Mouse (Mus musculus): ENCODE data around the gene Ralgapa2. TPM values are rescaled to one million over a fixed set of nuclear protein-coding genes. Genes with fewer than 3 reads are reported as not detected.

The Ralgapa2 gene
- total and polyA plus RNA-seq, 3 experiments: 5.6 to 10.3 (median 8.9) TPM

DNA sequence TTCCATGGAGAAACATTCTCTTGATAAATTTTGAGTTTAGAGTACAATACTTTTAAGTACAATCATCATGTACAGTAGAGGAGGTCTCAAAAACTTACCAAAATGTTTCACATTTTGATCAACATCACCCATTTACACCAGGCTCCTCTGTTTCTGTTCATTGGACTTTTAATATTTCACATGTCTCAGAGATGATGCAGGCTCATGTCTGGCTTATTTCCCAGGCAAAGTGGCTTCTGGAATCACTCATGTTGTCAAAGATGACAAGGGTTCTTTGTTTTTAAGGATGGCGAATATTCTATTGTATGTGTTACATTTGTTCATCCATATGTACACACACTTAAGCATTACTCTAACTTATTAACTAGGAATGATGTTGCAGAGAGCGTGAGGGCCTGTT is 152.5 kb downstream of the Ralgapa2 start:
- dilution Hi-C loops (cut with MboI; ENCODE audit: extremely low pct_ligation_motif_present, extremely low pct_unique_long_range_greater_than_20kb, low sequenced_read_pairs) (no loop called here), in situ Hi-C loops (cut with MboI; ENCODE audit: low pct_ligation_motif_present, low pct_unique_long_range_greater_than_20kb, low sequenced_read_pairs) (no loop called here)
- Histone ChIP-seq H3K79me2 (replicated peaks; ENCODE audit: control insufficient read depth, extremely low read depth, insufficient read depth, poor library complexity, severe bottlenecking) (no peaks in the 10 kb centered on the region), H3K4me3 (replicated peaks in 1 of 3; ENCODE audit: low read depth in 2 of 3, low read length in 2 of 3, poor library complexity in 1 of 3) (no peak overlapping the region), H3K27me3 (replicated peaks) (no peaks in the 10 kb centered on the region), H3K9me3 (replicated peaks; ENCODE audit: low read length) (no peaks in the 10 kb centered on the region), H3K27ac (ENCODE audit: insufficient read depth, low read depth) (no peak overlapping the region), H3K4me1 (ENCODE audit: control insufficient read depth in 1 of 2, insufficient read depth in 2 of 2) (no peaks in the 10 kb centered on the region), H3K36me3 (replicated peaks in 1 of 2; ENCODE audit: control insufficient read depth in 1 of 2, insufficient read depth in 1 of 2, low read length in 1 of 2) (peaks cover 0 to 51% of the 10 kb centered on the region in 2 experiments), H3K9ac (ENCODE audit: insufficient read depth, low read depth) (no peak overlapping the region), H3K4me2 (ENCODE audit: insufficient read depth, low read depth, poor library complexity, severe bottlenecking) (no peak overlapping the region)
- no peak for DNase-seq (ENCODE audit: extremely low read depth)
- TF ChIP-seq HCFC1 (IDR thresholded peaks at IDR 0.05; ENCODE audit: low read depth, low read length) (no peak), E2F4 (IDR thresholded peaks at IDR 0.05; ENCODE audit: insufficient replicate concordance, low read depth, low read length) (no peak), ZC3H11A (IDR thresholded peaks at IDR 0.05; ENCODE audit: low read depth, low read length) (no peak), TCF12 (IDR thresholded peaks at IDR 0.05; ENCODE audit: low read depth, low read length) (no peak), NRF1 (IDR thresholded peaks at IDR 0.05; ENCODE audit: low read depth, low read length) (no peak), SIN3A (IDR thresholded peaks at IDR 0.05; ENCODE audit: low read length) (no peak), USF1 (IDR thresholded peaks at IDR 0.05; ENCODE audit: low read depth, low read length) (no peak), BHLHE40 (IDR thresholded peaks at IDR 0.05; ENCODE audit: low read depth, low read length) (no peak), KAT2A (IDR thresholded peaks at IDR 0.05; ENCODE audit: insufficient replicate concordance, low read length) (no peak), IRF4 (IDR thresholded peaks at IDR 0.05; ENCODE audit: low read depth, low read length) (no peak), ZKSCAN1 (IDR thresholded peaks at IDR 0.05; ENCODE audit: borderline replicate concordance, low read depth, low read length) (no peak), MAZ (IDR thresholded peaks at IDR 0.05; ENCODE audit: low read depth, low read length) (no peak), MXI1 (IDR thresholded peaks at IDR 0.05; ENCODE audit: low read depth, low read length) (no peak), EP300 (IDR thresholded peaks at IDR 0.05; ENCODE audit: low read length) (no peak), CHD2 (IDR thresholded peaks at IDR 0.05; ENCODE audit: low read length) (no peak), MAX (IDR thresholded peaks at IDR 0.05; ENCODE audit: low read length) (no peak), ZNF384 (IDR thresholded peaks at IDR 0.05; ENCODE audit: low read depth, low read length) (no peak), ETS1 (conservative IDR thresholded peaks at IDR 0.05; ENCODE audit: low read depth, low read length) (no peak)

DNA sequence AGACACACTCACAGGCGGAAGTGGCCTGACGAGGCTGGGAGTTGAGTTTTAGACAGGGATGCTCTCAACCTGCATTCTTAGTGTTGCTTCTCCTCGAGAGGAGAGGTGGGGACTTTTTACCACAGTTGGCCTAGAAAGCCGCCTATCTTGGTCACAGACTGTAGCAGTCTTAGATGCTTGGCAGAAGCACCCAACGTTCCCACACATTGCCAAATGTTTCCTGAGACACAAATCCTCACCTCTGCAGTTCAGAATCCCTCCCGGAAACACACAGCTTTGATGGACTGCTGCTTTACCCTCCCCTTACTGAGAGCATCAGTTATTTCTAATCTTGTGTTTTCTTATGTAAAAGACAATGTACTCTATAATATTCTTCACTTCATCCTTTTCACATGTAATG is 155.6 kb downstream of the Ralgapa2 start:
- no peaks in the 10 kb centered on the region for H3K9me3 ChIP-seq (replicated peaks; ENCODE audit: low read length)
- H3K9ac ChIP-seq (ENCODE audit: insufficient read depth, low read depth): no peak overlapping the region
- no peak for DNase-seq (ENCODE audit: extremely low read depth)
- H3K4me1 ChIP-seq (ENCODE audit: control insufficient read depth in 1 of 2, insufficient read depth in 2 of 2): no peaks in the 10 kb centered on the region
- dilution Hi-C loops (cut with MboI; ENCODE audit: extremely low pct_ligation_motif_present, extremely low pct_unique_long_range_greater_than_20kb, low sequenced_read_pairs) (no loop called here), in situ Hi-C loops (cut with MboI; ENCODE audit: low pct_ligation_motif_present, low pct_unique_long_range_greater_than_20kb, low sequenced_read_pairs) (no loop called here)
- H3K79me2 ChIP-seq (replicated peaks; ENCODE audit: control insufficient read depth, extremely low read depth, insufficient read depth, poor library complexity, severe bottlenecking): no peaks in the 10 kb centered on the region
- no peak overlapping the region for H3K27ac ChIP-seq (ENCODE audit: insufficient read depth, low read depth)
- H3K4me2 ChIP-seq (ENCODE audit: insufficient read depth, low read depth, poor library complexity, severe bottlenecking): no peak overlapping the region
- peaks cover 0 to 49% of the 10 kb centered on the region in 2 experiments for H3K36me3 ChIP-seq (replicated peaks in 1 of 2; ENCODE audit: control insufficient read depth in 1 of 2, insufficient read depth in 1 of 2, low read length in 1 of 2)
- TF ChIP-seq ETS1 (conservative IDR thresholded peaks at IDR 0.05; ENCODE audit: low read depth, low read length): no peak
- no peak for TF ChIP-seq GABPA (IDR thresholded peaks at IDR 0.05; ENCODE audit: insufficient replicate concordance, low read depth, low read length)
- TF ChIP-seq POLR2A (IDR thresholded peaks at IDR 0.05; ENCODE audit: low read depth, low read length): no peak
- TF ChIP-seq CHD1 (IDR thresholded peaks at IDR 0.05; ENCODE audit: low read depth, low read length): no peak
- H3K27me3 ChIP-seq (replicated peaks): no peaks in the 10 kb centered on the region
- no peak overlapping the region for H3K4me3 ChIP-seq (replicated peaks in 1 of 3; ENCODE audit: low read depth in 2 of 3, low read length in 2 of 3, poor library complexity in 1 of 3)
